Mouse (Mus musculus): Measurements from ENCODE around the gene Ankrd11.

GRCm38 (mm10) chr8:123005805-123006204 is 36.3 kb downstream of the Ankrd11 start:
- TF ChIP-seq CTCF (IDR thresholded peaks at IDR 0.05; ENCODE audit: extremely low read depth, insufficient read depth, low read length) (no peak), POLR2A (IDR thresholded peaks at IDR 0.05; ENCODE audit: extremely low read depth, insufficient read depth, low read length) (no peak)

Measured in cortical plate, adult 2 months (tissue).